Mouse (Mus musculus): ENCODE measurements at regions not wholly inside any gene's neighbourhood (a gene's known extent, or its start where the extent isn't known, plus 50 kb on each side); places are given as distances from the start of the nearest gene placed in this dataset.
"Not testable (repeated sequence)": the region's sequence is repeated elsewhere in the genome, so short reads cannot be mapped to it uniquely, and the experiment has no call there.

- TF ChIP-seq CTCF (IDR thresholded peaks at IDR 0.05; ENCODE audit: extremely low read depth, insufficient read depth, low read length) (no peak), POLR2A (IDR thresholded peaks at IDR 0.05; ENCODE audit: extremely low read depth, insufficient read depth, low read length) (no peak)
- Histone ChIP-seq H3K27ac (ENCODE audit: insufficient read depth, low read length) (no peak overlapping the region), H3K4me3 (ENCODE audit: insufficient read depth, low read length) (no peak overlapping the region), H3K4me1 (ENCODE audit: control insufficient read depth, insufficient read depth, low read length) (no peaks in the 10 kb centered on the region)
Observed at GRCm38 (mm10) chr1:98665584-98665983, 244.7 kb downstream of the Slco6d1 start.

GRCm38 (mm10) chr1:98667426-98667825 lies 246.5 kb downstream of the Slco6d1 start:
- not testable (repeated sequence) for H3K4me3 ChIP-seq (ENCODE audit: insufficient read depth, low read length); H3K27ac ChIP-seq (ENCODE audit: insufficient read depth, low read length); H3K4me1 ChIP-seq (ENCODE audit: control insufficient read depth, insufficient read depth, low read length)

GRCm38 (mm10) chr1:98667887-98668286 lies 247.0 kb downstream of the Slco6d1 start:
- TF ChIP-seq CTCF (IDR thresholded peaks at IDR 0.05; ENCODE audit: extremely low read depth, insufficient read depth, low read length) (no peak), POLR2A (IDR thresholded peaks at IDR 0.05; ENCODE audit: extremely low read depth, insufficient read depth, low read length) (no peak)
- Histone ChIP-seq H3K4me1 (ENCODE audit: control insufficient read depth, insufficient read depth, low read length) (no peaks in the 10 kb centered on the region), H3K27ac (ENCODE audit: insufficient read depth, low read length) (no peak overlapping the region), H3K4me3 (ENCODE audit: insufficient read depth, low read length) (no peak overlapping the region)

- Histone ChIP-seq H3K4me3 (ENCODE audit: insufficient read depth, low read length) (no peak overlapping the region), H3K4me1 (ENCODE audit: control insufficient read depth, insufficient read depth, low read length) (no peaks in the 10 kb centered on the region), H3K27ac (ENCODE audit: insufficient read depth, low read length) (no peak overlapping the region)
- TF ChIP-seq CTCF (IDR thresholded peaks at IDR 0.05; ENCODE audit: extremely low read depth, insufficient read depth, low read length) = no peak
- no peak for TF ChIP-seq POLR2A (IDR thresholded peaks at IDR 0.05; ENCODE audit: extremely low read depth, insufficient read depth, low read length)
Observed at GRCm38 (mm10) chr1:98668595-98668994, 247.7 kb downstream of the Slco6d1 start.

DNA sequence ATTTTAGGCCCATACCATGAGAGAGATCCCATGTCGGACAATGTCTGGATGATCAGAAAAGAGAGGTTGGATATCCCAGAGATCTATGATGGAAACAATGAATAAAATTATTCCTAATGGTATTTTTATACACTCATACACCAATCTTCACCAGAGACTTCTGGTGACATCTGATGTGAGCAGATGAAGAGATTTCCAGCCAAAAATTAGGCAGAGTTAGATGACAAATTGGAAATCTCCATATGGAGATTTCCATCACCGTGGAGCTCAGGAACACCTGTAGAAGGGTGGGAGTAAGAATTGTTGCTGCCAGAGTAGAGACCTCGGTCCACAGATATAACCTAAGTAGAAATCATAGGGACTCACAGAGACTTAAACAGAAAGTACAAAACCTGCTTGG lies 257.8 kb downstream of the Slco6d1 start:
- H3K27ac ChIP-seq (ENCODE audit: insufficient read depth, low read length) = no peak overlapping the region
- no peaks in the 10 kb centered on the region for H3K4me1 ChIP-seq (ENCODE audit: control insufficient read depth, insufficient read depth, low read length)
- TF ChIP-seq POLR2A (IDR thresholded peaks at IDR 0.05; ENCODE audit: extremely low read depth, insufficient read depth, low read length) = no peak
- TF ChIP-seq CTCF (IDR thresholded peaks at IDR 0.05; ENCODE audit: extremely low read depth, insufficient read depth, low read length) = no peak
- H3K4me3 ChIP-seq (ENCODE audit: insufficient read depth, low read length) = no peak overlapping the region

DNA sequence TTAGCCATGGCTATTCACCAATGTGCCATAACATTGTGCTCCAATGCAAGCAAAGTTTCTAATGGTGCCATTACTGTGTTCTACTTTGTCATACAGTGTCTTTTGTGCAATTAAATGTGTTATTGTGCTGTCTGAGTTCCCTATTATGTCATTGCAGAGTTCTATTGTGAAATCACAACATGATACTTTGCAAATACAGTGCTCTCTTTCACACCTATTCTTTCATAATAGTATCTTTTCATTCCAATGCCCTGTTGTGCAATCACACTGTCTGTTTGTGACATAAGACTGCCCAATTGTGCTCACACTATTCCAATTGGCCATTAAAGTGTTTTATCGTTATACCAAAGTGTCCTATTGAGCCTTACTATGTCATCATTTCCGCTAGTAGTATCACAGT lies 292.9 kb downstream of the Slco6d1 start:
- Histone ChIP-seq H3K4me3 (ENCODE audit: insufficient read depth, low read length) (no peak overlapping the region), H3K27ac (ENCODE audit: insufficient read depth, low read length) (no peak overlapping the region), H3K4me1 (ENCODE audit: control insufficient read depth, insufficient read depth, low read length) (no peaks in the 10 kb centered on the region)
- TF ChIP-seq CTCF (IDR thresholded peaks at IDR 0.05; ENCODE audit: extremely low read depth, insufficient read depth, low read length) (no peak), POLR2A (IDR thresholded peaks at IDR 0.05; ENCODE audit: extremely low read depth, insufficient read depth, low read length) (no peak)

DNA sequence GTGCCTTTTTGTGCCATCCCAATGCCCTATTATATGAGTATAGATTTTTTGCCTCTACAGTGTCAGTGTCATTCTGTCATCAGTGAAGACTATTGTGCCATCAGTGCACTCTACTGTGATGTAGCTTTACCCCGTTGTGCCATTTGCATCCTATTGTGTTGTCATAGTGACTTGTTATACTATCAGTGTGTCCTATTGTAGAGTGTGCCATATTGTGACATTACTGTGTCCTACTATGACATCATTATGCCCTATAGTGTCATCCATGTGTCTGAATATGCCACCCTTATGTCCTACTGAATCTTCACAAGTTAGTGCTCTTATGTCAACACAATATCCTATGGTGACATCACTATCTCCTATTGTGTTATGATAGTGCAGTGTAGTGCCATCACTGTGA lies 293.4 kb downstream of the Slco6d1 start:
- Histone ChIP-seq H3K4me3 (ENCODE audit: insufficient read depth, low read length) (no peak overlapping the region), H3K4me1 (ENCODE audit: control insufficient read depth, insufficient read depth, low read length) (no peaks in the 10 kb centered on the region), H3K27ac (ENCODE audit: insufficient read depth, low read length) (no peak overlapping the region)
- TF ChIP-seq CTCF (IDR thresholded peaks at IDR 0.05; ENCODE audit: extremely low read depth, insufficient read depth, low read length) = no peak
- no peak for TF ChIP-seq POLR2A (IDR thresholded peaks at IDR 0.05; ENCODE audit: extremely low read depth, insufficient read depth, low read length)

GRCm38 (mm10) chr1:98720595-98720994 lies 299.7 kb downstream of the Slco6d1 start:
- Histone ChIP-seq H3K4me3 (ENCODE audit: insufficient read depth, low read length) (no peak overlapping the region), H3K4me1 (ENCODE audit: control insufficient read depth, insufficient read depth, low read length) (no peaks in the 10 kb centered on the region), H3K27ac (ENCODE audit: insufficient read depth, low read length) (no peak overlapping the region)
- TF ChIP-seq CTCF (IDR thresholded peaks at IDR 0.05; ENCODE audit: extremely low read depth, insufficient read depth, low read length) (no peak), POLR2A (IDR thresholded peaks at IDR 0.05; ENCODE audit: extremely low read depth, insufficient read depth, low read length) (no peak)

- H3K4me3 ChIP-seq (ENCODE audit: insufficient read depth, low read length) = no peak overlapping the region
- TF ChIP-seq POLR2A (IDR thresholded peaks at IDR 0.05; ENCODE audit: extremely low read depth, insufficient read depth, low read length) (no peak), CTCF (IDR thresholded peaks at IDR 0.05; ENCODE audit: extremely low read depth, insufficient read depth, low read length) (no peak)
- H3K27ac ChIP-seq (ENCODE audit: insufficient read depth, low read length) = no peak overlapping the region
- no peaks in the 10 kb centered on the region for H3K4me1 ChIP-seq (ENCODE audit: control insufficient read depth, insufficient read depth, low read length)
Observed at GRCm38 (mm10) chr1:98727354-98728015, 306.6 kb downstream of the Slco6d1 start.

- Histone ChIP-seq H3K4me1 (ENCODE audit: control insufficient read depth, insufficient read depth, low read length) (no peaks in the 10 kb centered on the region), H3K27ac (ENCODE audit: insufficient read depth, low read length) (no peak overlapping the region; the same call in 1 of the 2 replicates), H3K4me3 (ENCODE audit: insufficient read depth, low read length) (no peak overlapping the region)
- TF ChIP-seq CTCF (IDR thresholded peaks at IDR 0.05; ENCODE audit: extremely low read depth, insufficient read depth, low read length) (peak; percentile 42; the same call in 1 of the 2 replicates), POLR2A (IDR thresholded peaks at IDR 0.05; ENCODE audit: extremely low read depth, insufficient read depth, low read length) (no peak)
Observed at GRCm38 (mm10) chr1:98748886-98749285, 328.0 kb downstream of the Slco6d1 start.
